Mouse (Mus musculus) midbrain, postnatal 0 days (tissue): Measurements from ENCODE around the gene Gpr62. TPM values are rescaled to one million over a fixed set of nuclear protein-coding genes. Genes with fewer than 3 reads are reported as not detected.

ENCODE experiments used
- ATAC-seq: fragments of 200-750 bp; cut with Nextera tagmentation; 2 replicates; pipeline ENCODE4 v1.8.0; 2017; ENCODE audit warnings: moderate number of reproducible peaks, mild to moderate bottlenecking, moderate TSS enrichment, moderate library complexity; ENCODE audit not compliant: low FRiP score
- DNase-seq: peaks from one replicate; pipeline ENCODE4 v3.0.0-alpha.2; 2015; ENCODE audit warnings: low spot score
- H3K27ac ChIP-seq: fragments of 300-500 bp; sonication (generic); 2 replicates; pipeline ENCODE4 v1.5.1; 2014; ENCODE audit warnings: low read depth, mild to moderate bottlenecking, low read length, mixed read lengths
- H3K27me3 ChIP-seq: fragments of 300-500 bp; sonication (generic); 2 replicates; pipeline ENCODE4 v1.6.1; 2014; ENCODE audit warnings: low read length, control low read depth, mixed read lengths; ENCODE audit not compliant: insufficient read depth
- H3K36me3 ChIP-seq: fragments of 300-500 bp; sonication (generic); 2 replicates; pipeline ENCODE4 v1.6.1; 2014; ENCODE audit warnings: low read length, control low read depth, mixed read lengths; ENCODE audit not compliant: insufficient read depth
- H3K4me1 ChIP-seq: fragments of 300-500 bp; sonication (generic); 2 replicates; pipeline ENCODE4 v1.6.1; 2014; ENCODE audit warnings: mild to moderate bottlenecking, control low read depth, antibody characterized with exemption, low read length, mixed read lengths; ENCODE audit not compliant: insufficient read depth
- H3K4me2 ChIP-seq: fragments of 300-500 bp; sonication (generic); 2 replicates; pipeline ENCODE4 v1.6.1; 2014; ENCODE audit warnings: low read depth, mild to moderate bottlenecking, low read length, mixed read lengths; ENCODE audit not compliant: poor library complexity, severe bottlenecking
- H3K4me3 ChIP-seq: fragments of 300-500 bp; sonication (generic); 2 replicates; pipeline ENCODE4 v1.5.1; 2014; ENCODE audit warnings: low read depth, mild to moderate bottlenecking, low read length, moderate library complexity
- H3K9ac ChIP-seq: fragments of 300-500 bp; sonication (generic); replicated peaks from 2 replicates; pipeline ENCODE4 v1.6.1; 2014; ENCODE audit warnings: mild to moderate bottlenecking, low read length, moderate library complexity, mixed read lengths; ENCODE audit not compliant: poor library complexity, severe bottlenecking
- H3K9me3 ChIP-seq: fragments of 300-500 bp; sonication (generic); 2 replicates; pipeline ENCODE4 v1.6.1; 2016; ENCODE audit warnings: low read length, control low read depth
- CTCF ChIP-seq: IDR thresholded peaks from 2 replicates; pipeline ENCODE4 v1.5.1; 2016; ENCODE audit warnings: antibody characterized with exemption, mild to moderate bottlenecking
- WGBS: fragments of 180-500 bp; shearing (Covaris S2); extraction: QIAGEN DNeasy Blood & Tissue Kit; methylation state at CpG from one replicate; pipeline ENCODE4 v1.1.7; 2014; 5-methylcytosine and 5-hydroxymethylcytosine counted together
- polyA plus RNA-seq: library from polyadenylated mRNA; unstranded; fragments of >200 nt; fragmentation: Nextera tagmentation; extraction: Ambion mirVana; gene quantifications from 2 replicates; pipeline ENCODE4 v1.2.1, GENCODE M21; 2015
- total RNA-seq: library from RNA; depleted of rRNA; stranded (reverse); fragments of >200 nt; gene quantifications from 2 replicates; pipeline ENCODE4 v1.2.3, GENCODE M21; 2014

Gpr62 gene
- total and polyA plus RNA-seq, 2 experiments from 2014 or later, result 2.2 to 2.9 TPM

- whole genome bisulfite sequencing, result 78% methylated on average over 5 of the region's 5 CpGs
- TF ChIP-seq CTCF, result no peak
- Histone ChIP-seq H3K4me3 (no peak overlapping the region), H3K4me2 (no peak overlapping the region), H3K9me3 (no peaks in the 10 kb centered on the region), H3K36me3 (no peaks in the 10 kb centered on the region), H3K27ac (no peak overlapping the region), H3K27me3 (no peaks in the 10 kb centered on the region), H3K9ac (no peak overlapping the region), H3K4me1 (peaks cover 5% of the 10 kb centered on the region; the same call in 1 of the 2 replicates)
- ATAC-seq (no peak), DNase-seq (no peak)
Measured at GRCm38 (mm10) chr9:106473753-106474105, 8.0 kb upstream of the Gpr62 start.

GRCm38 (mm10) chr9:106473081-106473752, 7.5 kb upstream of the Gpr62 start:
- no peak for DNase-seq
- TF ChIP-seq CTCF, result no peak
- WGBS, result 89% methylated on average over 16 of the region's 16 CpGs

GRCm38 (mm10) chr9:106472321-106472720, 6.6 kb upstream of the Gpr62 start:
- 54% methylated on average over 4 of the region's 4 CpGs for WGBS
- Histone ChIP-seq H3K27ac (no peak overlapping the region), H3K4me1 (no peaks in the 10 kb centered on the region), H3K27me3 (no peaks in the 10 kb centered on the region), H3K9me3 (no peaks in the 10 kb centered on the region), H3K4me3 (no peak overlapping the region), H3K4me2 (no peak overlapping the region), H3K36me3 (no peaks in the 10 kb centered on the region), H3K9ac (no peak overlapping the region)
- TF ChIP-seq CTCF, result no peak
- DNase-seq, result no peak
- ATAC-seq, result no peak

More at GRCm38 (mm10) chr9:106473081-106473752, 7.5 kb upstream of the Gpr62 start:
- Histone ChIP-seq H3K4me1 (peaks cover 5% of the 10 kb centered on the region; the same call in 1 of the 2 replicates), H3K27ac (no peak overlapping the region), H3K4me2 (no peak overlapping the region), H3K27me3 (no peaks in the 10 kb centered on the region), H3K36me3 (no peaks in the 10 kb centered on the region), H3K9me3 (no peaks in the 10 kb centered on the region), H3K9ac (no peak overlapping the region), H3K4me3 (no peak overlapping the region)
- ATAC-seq, result no peak

- 20% methylated on average over 5 of the region's 5 CpGs for whole genome bisulfite sequencing
- Histone ChIP-seq H3K4me2 (no peak overlapping the region), H3K27me3 (no peaks in the 10 kb centered on the region), H3K4me3 (no peak overlapping the region), H3K9me3 (no peaks in the 10 kb centered on the region), H3K9ac (no peak overlapping the region), H3K27ac (no peak overlapping the region), H3K4me1 (no peaks in the 10 kb centered on the region), H3K36me3 (no peaks in the 10 kb centered on the region)
- ATAC-seq, result no peak
- no peak for TF ChIP-seq CTCF
- DNase-seq, result no peak
Measured at GRCm38 (mm10) chr9:106471892-106472291, 6.2 kb upstream of the Gpr62 start.

- ATAC-seq (no peak), DNase-seq (no peak)
- Histone ChIP-seq H3K4me1 (no peaks in the 10 kb centered on the region), H3K27ac (no peak overlapping the region), H3K9me3 (no peaks in the 10 kb centered on the region), H3K27me3 (no peaks in the 10 kb centered on the region), H3K4me3 (no peak overlapping the region), H3K36me3 (no peaks in the 10 kb centered on the region), H3K4me2 (no peak overlapping the region), H3K9ac (no peak overlapping the region)
- no peak for TF ChIP-seq CTCF
- 73% methylated on average over 14 of the region's 14 CpGs for WGBS
Measured at GRCm38 (mm10) chr9:106470991-106471750, 5.4 kb upstream of the Gpr62 start.

GRCm38 (mm10) chr9:106469776-106470175, 4.0 kb upstream of the Gpr62 start:
- no peak overlapping the region for H3K4me2 ChIP-seq
- no peak overlapping the region for H3K4me3 ChIP-seq
- H3K27ac ChIP-seq, result no peak overlapping the region
- H3K4me1 ChIP-seq, result no peaks in the 10 kb centered on the region; the same call in 1 of the 2 replicates
- no peaks in the 10 kb centered on the region for H3K36me3 ChIP-seq
- 75% methylated on average over 9 of the region's 9 CpGs for WGBS
- no peaks in the 10 kb centered on the region for H3K9me3 ChIP-seq
- no peak overlapping the region for H3K9ac ChIP-seq
- H3K27me3 ChIP-seq, result no peaks in the 10 kb centered on the region
- ATAC-seq (no peak), DNase-seq (no peak)
- no peak for TF ChIP-seq CTCF
